Mouse (Mus musculus) layer of hippocampus, postnatal 10 days (tissue): ENCODE results near the gene 2410004P03Rik. TPM values are rescaled to one million over a fixed set of nuclear protein-coding genes. Genes with fewer than 3 reads are reported as not detected.
"Not testable (repeated sequence)": the region's sequence is repeated elsewhere in the genome, so short reads cannot be mapped to it uniquely, and the experiment has no call there.

Experiments used
- DNase-seq, 2 experiments: peaks; one replicate each; pipeline ENCODE4 v3.0.0; 2021; ENCODE audit warnings: low spot score in 2 of 2
- total RNA-seq, 2 experiments: library from RNA; stranded (reverse); gene quantifications; 2 replicates each; pipeline ENCODE4 v1.2.3; 2021

The 2410004P03Rik gene
- total RNA-seq, 2 experiments from 2014 or later, result 2.6 to 3.5 TPM

GRCm38 (mm10) chr12:17022145-17022544 is 10.6 kb upstream of the 2410004P03Rik start:
- no peak for DNase-seq

GRCm38 (mm10) chr12:17021125-17021524 is 9.6 kb upstream of the 2410004P03Rik start:
- not testable (repeated sequence) for DNase-seq

- peak; percentile 75 to 81 for DNase-seq
These were observed 6.9 kb upstream of the 2410004P03Rik start for GRCm38 (mm10) chr12:17018468-17018867.

- no peak for DNase-seq
These were observed 4.2 kb upstream of the 2410004P03Rik start for GRCm38 (mm10) chr12:17015711-17016110.

GRCm38 (mm10) chr12:17012067-17012899 is 756 bp upstream of the 2410004P03Rik start:
- DNase-seq, result no peak

GRCm38 (mm10) chr12:17009466-17009865 is 2.1 kb downstream of the 2410004P03Rik start:
- DNase-seq, result no peak

GRCm38 (mm10) chr12:17001211-17001610 is 10.3 kb downstream of the 2410004P03Rik start:
- DNase-seq, result no peak

GRCm38 (mm10) chr12:17000628-17001027 is 10.9 kb downstream of the 2410004P03Rik start:
- DNase-seq, result no peak

GRCm38 (mm10) chr12:16999739-17000497 is 11.6 kb downstream of the 2410004P03Rik start, which contains the start of gene Pqlc3:
Gene Pqlc3, minus strand, starts transcription at chr12:17000408.
- DNase-seq, result peak; percentile 53 to 65

- DNase-seq, result no peak
These were observed 12.4 kb downstream of the 2410004P03Rik start for GRCm38 (mm10) chr12:16999146-16999545.

- no peak for DNase-seq
These were observed 14.6 kb downstream of the 2410004P03Rik start for GRCm38 (mm10) chr12:16996886-16997462.

GRCm38 (mm10) chr12:16996281-16996680 is 15.2 kb downstream of the 2410004P03Rik start:
- no peak for DNase-seq

- DNase-seq, result no peak
These were observed 17.2 kb downstream of the 2410004P03Rik start for GRCm38 (mm10) chr12:16994291-16994690.

GRCm38 (mm10) chr12:16992355-16992754 is 19.2 kb downstream of the 2410004P03Rik start:
- no peak for DNase-seq

GRCm38 (mm10) chr12:16991376-16991775 is 20.2 kb downstream of the 2410004P03Rik start:
- DNase-seq, result no peak

- no peak for DNase-seq
These were observed 25.7 kb downstream of the 2410004P03Rik start for GRCm38 (mm10) chr12:16985778-16986177.

- no peak for DNase-seq
These were observed 34.4 kb downstream of the 2410004P03Rik start for GRCm38 (mm10) chr12:16977120-16977519.

GRCm38 (mm10) chr12:16966811-16967210 is 44.7 kb downstream of the 2410004P03Rik start:
- DNase-seq, result no peak

GRCm38 (mm10) chr12:16963354-16963753 is 48.2 kb downstream of the 2410004P03Rik start:
- DNase-seq, result no peak

- DNase-seq, result no peak
These were observed 52.7 kb downstream of the 2410004P03Rik start for GRCm38 (mm10) chr12:16958851-16959250.
